Mouse (Mus musculus) kidney, adult 2 months (tissue): ENCODE measurements around the gene Chfr. TPM values are rescaled to one million over a fixed set of nuclear protein-coding genes. Genes with fewer than 3 reads are reported as not detected.

Experiments used
- DNase-seq: peaks from one replicate; pipeline ENCODE4 v3.0.0; 2021
- H3K27ac ChIP-seq: fragments of 200-500 bp; 2 replicates; pipeline ENCODE4 v1.5.1; 2012; ENCODE audit warnings: low read depth, low read length, control low read depth, inconsistent platforms; ENCODE audit not compliant: insufficient read depth
- H3K27me3 ChIP-seq: fragments of 200-500 bp; replicated peaks from 2 replicates; pipeline ENCODE4 v1.6.1; 2012; ENCODE audit warnings: mild to moderate bottlenecking, moderate library complexity, low read length, inconsistent platforms; ENCODE audit not compliant: control insufficient read depth, insufficient read depth
- H3K36me3 ChIP-seq: fragments of 200-500 bp; 2 replicates; pipeline ENCODE4 v1.6.1; 2012; ENCODE audit warnings: mild to moderate bottlenecking, moderate library complexity, low read length, inconsistent platforms; ENCODE audit not compliant: control insufficient read depth, insufficient read depth
- H3K4me1 ChIP-seq: fragments of 200-500 bp; 2 replicates; pipeline ENCODE4 v1.6.1; 2011; ENCODE audit warnings: low read length; ENCODE audit not compliant: control insufficient read depth, insufficient read depth
- H3K4me3 ChIP-seq: fragments of 200-500 bp; 2 replicates; pipeline ENCODE4 v1.5.1; 2011; ENCODE audit warnings: mild to moderate bottlenecking, low read depth, low read length, control low read depth; ENCODE audit not compliant: insufficient read depth
- CTCF ChIP-seq: fragments of 200-500 bp; conservative IDR thresholded peaks from 2 replicates; pipeline ENCODE4 v1.5.1; 2011; ENCODE audit warnings: low read depth, mild to moderate bottlenecking, control low read depth, low read length, moderate library complexity, mixed read lengths; ENCODE audit not compliant: insufficient read depth, insufficient read length
- POLR2A ChIP-seq: fragments of 200-500 bp; IDR thresholded peaks from one replicate; pipeline ENCODE4 v1.6.1; 2011; ENCODE audit warnings: low read depth, low read length, control low read depth
- WGBS: fragments of 180-500 bp; shearing (Covaris S2); methylation state at CpG from one replicate; pipeline ENCODE4 v1.1.7; 2018; 5-methylcytosine and 5-hydroxymethylcytosine counted together
- polyA plus RNA-seq: library from polyadenylated mRNA; depleted of rRNA; stranded (reverse); fragments of >200 nt; gene quantifications from 2 replicates; pipeline ENCODE4 v1.2.3, GENCODE M21; 2012

Chfr gene
- polyA plus RNA-seq, 1 experiment: 23.5 TPM

GRCm38 (mm10) chr5:110099656-110100580 is 35.7 kb upstream of the Chfr start, which contains the start of gene Plcxd1:
Gene Plcxd1 (plus strand): TSS chr5:110099969.
- no peaks in the 10 kb centered on the region for H3K27me3 ChIP-seq
- no peak within 1 kb of the TSS for H3K27ac ChIP-seq
- peak; percentile 67 for DNase-seq
- no peaks in the 10 kb centered on the region; the same call in 1 of the 2 replicates for H3K36me3 ChIP-seq
- TF ChIP-seq POLR2A: no peak
- TF ChIP-seq CTCF: no peak
- WGBS: 13% methylated on average over 25 of the region's 25 CpGs
- peak within 1 kb of the TSS; percentile 47; the same call in 1 of the 2 replicates for H3K4me3 ChIP-seq
- H3K4me1 ChIP-seq: peaks cover 5% of the 10 kb centered on the region; the same call in 1 of the 2 replicates

- 1% methylated on average over 36 of the region's 37 CpGs for WGBS
- Histone ChIP-seq H3K27ac (no peak overlapping the region), H3K4me1 (peaks cover 5% of the 10 kb centered on the region; the same call in 1 of the 2 replicates), H3K36me3 (no peaks in the 10 kb centered on the region; the same call in 1 of the 2 replicates), H3K4me3 (peak overlapping the region; percentile 47), H3K27me3 (no peaks in the 10 kb centered on the region)
- TF ChIP-seq CTCF: no peak
- TF ChIP-seq POLR2A: no peak
- no peak for DNase-seq
These were observed 34.6 kb upstream of the Chfr start for GRCm38 (mm10) chr5:110100921-110101631.

- H3K36me3 ChIP-seq: no peaks in the 10 kb centered on the region; the same call in 1 of the 2 replicates
- DNase-seq: peak; percentile 68
- WGBS: 15% methylated on average over 34 of the region's 34 CpGs
- H3K4me1 ChIP-seq: peaks cover 5% of the 10 kb centered on the region; the same call in 1 of the 2 replicates
- no peak overlapping the region for H3K27ac ChIP-seq
- H3K4me3 ChIP-seq: peak overlapping the region; percentile 47
- no peaks in the 10 kb centered on the region for H3K27me3 ChIP-seq
- TF ChIP-seq CTCF (no peak), POLR2A (no peak)
These were observed 33.8 kb upstream of the Chfr start for GRCm38 (mm10) chr5:110101716-110102347.

GRCm38 (mm10) chr5:110102429-110102828 is 33.2 kb upstream of the Chfr start:
- Histone ChIP-seq H3K36me3 (no peaks in the 10 kb centered on the region; the same call in 1 of the 2 replicates), H3K27me3 (no peaks in the 10 kb centered on the region), H3K4me3 (no peak overlapping the region), H3K4me1 (peaks cover 5% of the 10 kb centered on the region; the same call in 1 of the 2 replicates), H3K27ac (no peak overlapping the region)
- WGBS: 89% methylated on average over 13 of the region's 13 CpGs
- TF ChIP-seq POLR2A (no peak), CTCF (no peak)
- no peak for DNase-seq

- Histone ChIP-seq H3K27me3 (no peaks in the 10 kb centered on the region), H3K4me1 (peaks cover 5% of the 10 kb centered on the region; the same call in 1 of the 2 replicates), H3K36me3 (no peaks in the 10 kb centered on the region; the same call in 1 of the 2 replicates), H3K4me3 (no peak overlapping the region), H3K27ac (no peak overlapping the region)
- DNase-seq: no peak
- TF ChIP-seq CTCF: no peak
- no peak for TF ChIP-seq POLR2A
- 92% methylated on average over 19 of the region's 19 CpGs for WGBS
These were observed 32.6 kb upstream of the Chfr start for GRCm38 (mm10) chr5:110102853-110103625.
